Mouse (Mus musculus) forebrain, embryonic 14.5 days (tissue): ENCODE measurements around the gene Spint3. TPM values are rescaled to one million over a fixed set of nuclear protein-coding genes. Genes with fewer than 3 reads are reported as not detected.
A peak's percentile ranks its signal among the peaks of the same experiment; 100 is the strongest.

Experiments used
- ATAC-seq: fragments of 200-750 bp; cut with Nextera tagmentation; 2 replicates; pipeline ENCODE4 v1.8.0; 2017; ENCODE audit warnings: mild to moderate bottlenecking, moderate library complexity
- DNase-seq: peaks from one replicate; pipeline ENCODE4 v3.0.0-alpha.2; 2015; ENCODE audit warnings: low spot score
- H3K27ac ChIP-seq: fragments of 300-500 bp; sonication (generic); 2 replicates; pipeline ENCODE4 v1.5.1; 2014; ENCODE audit warnings: low read depth, mild to moderate bottlenecking, control low read depth, low read length, moderate library complexity
- H3K27me3 ChIP-seq: fragments of 300-500 bp; sonication (generic); replicated peaks from 2 replicates; pipeline ENCODE4 v1.6.1; 2014; ENCODE audit warnings: low read length, control low read depth, mixed read lengths; ENCODE audit not compliant: control insufficient read depth, insufficient read depth
- H3K36me3 ChIP-seq: fragments of 300-500 bp; sonication (generic); 2 replicates; pipeline ENCODE4 v1.6.1; 2014; ENCODE audit warnings: low read length, control low read depth; ENCODE audit not compliant: control insufficient read depth, insufficient read depth
- H3K4me1 ChIP-seq: fragments of 300-500 bp; sonication (generic); 2 replicates; pipeline ENCODE4 v1.6.1; 2014; ENCODE audit warnings: antibody characterized with exemption, low read length, control low read depth; ENCODE audit not compliant: control insufficient read depth, insufficient read depth
- H3K4me2 ChIP-seq: fragments of 300-500 bp; sonication (generic); 2 replicates; pipeline ENCODE4 v1.6.1; 2014; ENCODE audit warnings: mild to moderate bottlenecking, control low read depth, low read length
- H3K4me3 ChIP-seq: fragments of 300-500 bp; sonication (generic); 2 replicates; pipeline ENCODE4 v1.5.1; 2014; ENCODE audit warnings: low read depth, low read length, control low read depth
- H3K9ac ChIP-seq: fragments of 300-500 bp; sonication (generic); 2 replicates; pipeline ENCODE4 v1.6.1; 2014; ENCODE audit warnings: mild to moderate bottlenecking, low read length, control low read depth, moderate library complexity
- H3K9me3 ChIP-seq: fragments of 300-500 bp; sonication (generic); replicated peaks from 2 replicates; pipeline ENCODE4 v1.6.1; 2016; ENCODE audit warnings: low read length, control low read depth, mixed read lengths; ENCODE audit not compliant: control insufficient read depth
- WGBS: fragments of 180-500 bp; shearing (Covaris S2); extraction: QIAGEN DNeasy Blood & Tissue Kit; methylation state at CpG from one replicate; pipeline ENCODE4 v1.1.7; 2014; 5-methylcytosine and 5-hydroxymethylcytosine counted together
- polyA plus RNA-seq: library from polyadenylated mRNA; unstranded; fragments of >200 nt; fragmentation: Nextera tagmentation; extraction: Ambion mirVana; gene quantifications from 2 replicates; pipeline ENCODE4 v1.2.1, GENCODE M21; 2014

The Spint3 gene
- polyA plus RNA-seq, 1 experiment from 2014 or later = not detected

DNA sequence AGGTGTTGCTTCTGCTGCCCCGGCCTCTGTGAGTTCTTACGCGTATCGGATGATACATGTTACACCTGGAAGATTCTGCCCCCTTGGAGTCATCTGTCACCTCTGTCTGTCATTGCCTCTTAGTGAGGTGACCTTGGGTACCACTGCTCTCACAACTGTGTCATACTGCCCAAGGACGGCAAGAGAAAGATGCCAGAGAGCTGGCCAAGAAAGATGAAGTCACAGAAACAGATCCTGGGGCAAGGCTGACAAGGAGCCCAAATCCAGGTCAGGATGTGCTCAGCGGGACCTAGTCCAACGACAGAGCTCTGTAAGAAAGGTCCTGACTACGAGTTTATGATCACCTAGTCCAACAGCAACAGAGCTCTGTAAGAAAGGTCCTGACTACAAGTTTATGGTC is 13.2 kb downstream of the Spint3 start:
- H3K4me3 ChIP-seq = no peak overlapping the region
- no peak overlapping the region for H3K4me2 ChIP-seq
- no peak overlapping the region for H3K27ac ChIP-seq
- DNase-seq (no peak), ATAC-seq (no peak)
- H3K36me3 ChIP-seq = no peaks in the 10 kb centered on the region
- no peaks in the 10 kb centered on the region for H3K4me1 ChIP-seq
- no peak overlapping the region for H3K9ac ChIP-seq
- H3K9me3 ChIP-seq = no peaks in the 10 kb centered on the region
- peaks cover 3% of the 10 kb centered on the region; the same call in 1 of the 2 replicates for H3K27me3 ChIP-seq
- WGBS = 93% methylated on average over 8 of the region's 8 CpGs

DNA sequence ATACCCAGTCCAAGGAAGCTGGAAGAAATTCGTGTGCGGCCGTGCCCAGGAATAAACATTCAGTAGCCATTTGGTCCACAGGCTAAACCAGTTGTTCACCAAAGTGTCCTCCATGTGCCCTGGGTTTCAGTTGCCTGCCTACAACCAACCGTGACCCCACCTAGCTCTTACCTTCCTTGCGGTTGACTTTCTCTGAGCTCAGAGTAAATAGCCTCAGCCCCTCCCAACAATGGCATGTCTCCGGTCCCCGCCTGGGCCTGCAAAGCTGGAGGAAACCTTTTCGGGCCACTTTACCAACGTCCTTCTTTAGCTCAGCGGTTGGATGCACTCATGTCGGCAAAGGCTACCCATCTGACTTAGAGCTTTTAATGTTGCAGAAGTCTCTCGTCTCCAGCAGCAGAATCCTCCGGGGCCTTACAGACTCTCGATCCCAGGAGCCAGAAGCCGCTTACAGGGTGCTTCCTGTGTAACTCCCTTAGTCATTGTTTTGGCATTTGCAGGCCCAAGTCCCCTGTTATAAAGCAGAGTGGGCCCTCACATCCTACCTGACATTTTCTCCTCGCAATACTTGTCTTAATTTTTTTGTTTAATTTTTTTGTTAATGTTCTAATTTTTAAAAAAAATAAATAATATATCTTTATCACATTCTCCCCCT is 14.1 kb downstream of the Spint3 start:
- Histone ChIP-seq H3K4me1 (no peaks in the 10 kb centered on the region), H3K4me2 (no peak overlapping the region), H3K4me3 (no peak overlapping the region), H3K9me3 (no peaks in the 10 kb centered on the region), H3K27me3 (peaks cover 3% of the 10 kb centered on the region; the same call in 1 of the 2 replicates), H3K27ac (no peak overlapping the region), H3K36me3 (no peaks in the 10 kb centered on the region), H3K9ac (no peak overlapping the region)
- ATAC-seq (no peak), DNase-seq (no peak)
- 48% methylated on average over 16 of the region's 16 CpGs for WGBS

DNA sequence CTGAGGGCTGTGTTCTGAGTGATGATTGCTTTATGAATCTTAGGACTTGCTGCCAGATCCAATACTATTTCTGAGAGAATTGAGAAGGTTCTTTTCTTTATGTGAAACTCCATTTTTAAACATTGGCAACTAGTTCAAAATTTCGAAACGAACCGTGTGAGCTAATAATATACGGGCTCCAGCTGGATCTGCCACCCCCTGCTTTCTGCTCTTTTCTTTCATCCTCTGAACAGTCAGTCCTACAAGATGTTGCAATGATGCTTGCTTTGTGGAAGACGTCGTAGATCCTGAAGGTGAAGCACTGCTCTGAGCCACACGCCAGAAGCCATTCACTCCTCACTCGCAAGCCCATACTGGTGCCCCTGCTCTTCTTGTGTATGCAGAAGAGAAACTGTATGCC is 14.8 kb downstream of the Spint3 start:
- no peaks in the 10 kb centered on the region for H3K9me3 ChIP-seq
- DNase-seq = no peak
- H3K9ac ChIP-seq = no peak overlapping the region
- WGBS = 84% methylated on average over 8 of the region's 8 CpGs
- no peak overlapping the region for H3K27ac ChIP-seq
- no peak overlapping the region for H3K4me3 ChIP-seq
- H3K4me2 ChIP-seq = no peak overlapping the region
- H3K36me3 ChIP-seq = no peaks in the 10 kb centered on the region
- H3K27me3 ChIP-seq = peaks cover 3% of the 10 kb centered on the region; the same call in 1 of the 2 replicates
- no peak for ATAC-seq
- no peaks in the 10 kb centered on the region for H3K4me1 ChIP-seq

DNA sequence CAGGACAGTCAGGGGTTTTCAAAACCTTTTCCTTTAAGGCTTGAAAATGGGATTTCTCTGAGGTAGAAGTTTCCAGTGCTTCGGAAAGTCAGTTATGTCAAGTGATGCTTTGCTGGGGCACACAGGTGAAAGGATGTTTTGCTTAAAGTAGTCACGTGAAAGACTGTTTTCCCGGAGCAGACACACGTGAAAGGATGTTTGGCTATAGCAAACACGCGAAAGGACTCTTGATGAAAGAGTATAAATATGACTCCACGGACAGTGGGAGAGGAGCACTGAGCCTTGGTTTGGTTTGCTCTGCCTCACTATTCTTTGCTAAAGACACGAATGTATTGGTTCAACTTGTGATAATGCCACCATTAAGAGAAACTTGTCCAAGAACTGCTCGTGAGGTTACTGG is 21.8 kb downstream of the Spint3 start:
- no peaks in the 10 kb centered on the region for H3K27me3 ChIP-seq
- H3K4me1 ChIP-seq = no peaks in the 10 kb centered on the region
- H3K4me3 ChIP-seq = no peak overlapping the region
- H3K4me2 ChIP-seq = no peak overlapping the region
- WGBS = 93% methylated on average over 9 of the region's 9 CpGs
- DNase-seq (no peak), ATAC-seq (no peak)
- no peak overlapping the region for H3K9ac ChIP-seq
- H3K36me3 ChIP-seq = no peaks in the 10 kb centered on the region
- no peaks in the 10 kb centered on the region for H3K9me3 ChIP-seq
- H3K27ac ChIP-seq = no peak overlapping the region

DNA sequence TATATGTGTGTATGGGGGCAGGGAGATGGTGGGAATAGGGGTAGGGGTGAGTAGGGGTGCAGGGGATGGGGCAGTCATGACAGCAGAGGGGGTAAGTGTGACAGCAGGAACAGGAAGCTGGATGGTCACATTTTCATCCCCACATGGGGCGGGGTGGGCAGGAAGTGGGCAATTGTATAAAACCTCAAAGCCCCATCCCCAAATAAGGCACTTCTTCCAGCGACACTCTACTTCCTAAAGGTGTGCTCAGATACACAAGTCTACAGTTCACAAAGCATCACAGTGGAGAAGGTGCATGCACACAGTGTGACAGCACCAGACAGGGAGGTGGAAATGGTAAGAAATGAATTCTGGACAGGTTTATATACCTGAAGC is 22.4 kb downstream of the Spint3 start:
- 91% methylated on average over 2 of the region's 2 CpGs for WGBS
- no peaks in the 10 kb centered on the region for H3K9me3 ChIP-seq
- DNase-seq (no peak), ATAC-seq (no peak)
- H3K4me3 ChIP-seq = no peak overlapping the region
- H3K27ac ChIP-seq = no peak overlapping the region
- no peak overlapping the region for H3K9ac ChIP-seq
- H3K4me1 ChIP-seq = no peaks in the 10 kb centered on the region
- H3K27me3 ChIP-seq = no peaks in the 10 kb centered on the region
- H3K4me2 ChIP-seq = no peak overlapping the region
- no peaks in the 10 kb centered on the region for H3K36me3 ChIP-seq

DNA sequence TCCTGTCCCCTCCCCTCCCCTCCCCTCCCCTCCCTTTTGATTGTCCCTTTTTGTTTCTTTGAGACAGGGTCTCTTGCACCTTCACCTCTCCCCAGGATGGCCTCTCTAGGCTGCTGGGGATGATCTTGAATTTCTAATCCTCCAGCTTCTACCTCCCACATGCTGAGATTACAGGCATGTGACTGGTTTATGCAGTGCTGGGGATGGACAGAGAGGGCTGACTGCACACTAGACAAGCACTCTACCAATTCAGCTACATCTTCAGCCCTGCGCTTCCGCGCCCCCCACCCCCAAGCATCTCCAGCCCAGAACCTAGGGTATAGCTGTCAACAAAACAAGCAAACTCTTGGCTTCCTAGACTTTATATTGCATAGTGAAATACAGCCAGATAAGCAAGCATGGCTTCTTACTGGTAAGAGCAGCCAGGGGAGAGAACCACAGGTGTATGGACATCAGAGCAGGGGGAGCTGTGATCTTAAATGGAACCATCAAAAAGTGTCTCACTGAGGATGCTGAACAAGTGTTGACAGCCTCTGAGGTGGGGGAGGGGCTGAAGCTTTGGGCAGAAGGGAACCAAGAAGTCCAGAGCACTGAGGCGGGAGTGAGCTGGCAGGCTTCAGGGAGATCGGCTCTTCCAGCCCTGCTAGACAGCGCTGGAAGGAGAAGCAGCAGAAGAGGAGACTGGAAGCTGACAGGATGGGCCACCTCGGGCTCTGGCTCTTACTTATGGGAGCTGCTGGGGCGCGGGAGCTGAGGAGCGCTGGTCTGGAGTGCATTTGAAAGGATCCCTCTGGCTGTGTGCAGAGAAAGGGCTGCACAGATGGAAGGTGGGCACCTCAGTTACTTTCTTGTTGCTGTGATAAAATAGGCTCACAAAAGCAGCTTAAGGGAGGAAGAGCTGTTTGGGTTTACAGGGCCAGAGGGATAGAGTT is 23.0 kb downstream of the Spint3 start:
- WGBS = 16% methylated on average over 10 of the region's 10 CpGs
- H3K9ac ChIP-seq = 0 out of 2 replicates have a peak overlapping the region, but pooled peaks have one; percentile 17
- no peak overlapping the region for H3K4me2 ChIP-seq

GRCm38 (mm10) chr2:164549338-164549737 is 23.9 kb downstream of the Spint3 start:
- DNase-seq (no peak), ATAC-seq (no peak)
- no peak overlapping the region for H3K4me2 ChIP-seq
- WGBS = 50% methylated on average over 4 of the region's 4 CpGs
- H3K27ac ChIP-seq = no peak overlapping the region
- H3K9ac ChIP-seq = no peak overlapping the region
- no peaks in the 10 kb centered on the region for H3K36me3 ChIP-seq
- H3K4me1 ChIP-seq = no peaks in the 10 kb centered on the region
- no peaks in the 10 kb centered on the region for H3K27me3 ChIP-seq
- H3K4me3 ChIP-seq = no peak overlapping the region
- H3K9me3 ChIP-seq = no peaks in the 10 kb centered on the region

More for the DNA sequence above, 23.0 kb downstream of the Spint3 start:
- H3K4me1 ChIP-seq = no peaks in the 10 kb centered on the region
- no peaks in the 10 kb centered on the region for H3K27me3 ChIP-seq
- no peak overlapping the region for H3K4me3 ChIP-seq
- no peak for ATAC-seq
- no peak for DNase-seq
- no peak overlapping the region for H3K27ac ChIP-seq
- no peaks in the 10 kb centered on the region for H3K9me3 ChIP-seq
- no peaks in the 10 kb centered on the region for H3K36me3 ChIP-seq

DNA sequence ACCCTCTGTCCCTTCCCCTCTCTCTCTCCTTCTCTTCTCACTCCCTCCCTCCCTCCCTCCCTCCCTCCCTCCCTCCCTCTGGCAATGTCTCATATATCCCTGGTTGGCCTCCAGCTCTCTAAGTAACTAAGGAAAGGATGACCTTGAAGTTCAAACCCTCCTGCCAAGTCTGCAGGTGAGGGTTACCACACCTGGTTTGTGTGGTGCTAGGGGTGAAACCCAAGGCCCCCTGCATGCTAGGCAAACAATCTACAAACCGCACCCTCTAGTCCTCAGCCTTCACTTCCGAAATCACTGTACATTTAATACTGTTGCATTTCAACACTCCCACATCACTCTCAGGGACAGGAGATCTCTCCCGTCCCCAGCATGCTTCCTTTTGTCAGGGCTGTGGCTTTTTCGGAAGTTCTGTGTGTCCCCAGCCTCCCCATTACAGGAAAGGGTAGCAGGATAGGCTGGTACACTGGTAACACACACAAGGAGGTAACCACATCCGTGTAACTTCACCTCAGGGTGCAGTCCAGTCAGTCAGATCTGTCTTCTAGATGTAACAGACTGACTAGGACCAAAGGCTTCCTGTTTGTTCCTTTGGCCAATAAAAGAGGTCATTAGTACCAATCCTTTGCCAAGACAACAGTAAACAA is 28.7 kb downstream of the Spint3 start:
- no peak for DNase-seq
- no peaks in the 10 kb centered on the region for H3K9me3 ChIP-seq
- H3K4me1 ChIP-seq = no peaks in the 10 kb centered on the region
- H3K27me3 ChIP-seq = no peaks in the 10 kb centered on the region
- H3K27ac ChIP-seq = no peak overlapping the region
- no peak for ATAC-seq
- no peak overlapping the region for H3K4me3 ChIP-seq
- no peak overlapping the region for H3K4me2 ChIP-seq
- H3K9ac ChIP-seq = no peak overlapping the region
- H3K36me3 ChIP-seq = no peaks in the 10 kb centered on the region
- 67% methylated on average over 5 of the region's 5 CpGs for WGBS
